Mouse (Mus musculus) small intestine, adult 2 months (tissue): Measurements from ENCODE around the gene Cisd3.

Experiments
- CTCF ChIP-seq: fragments of 200-500 bp; IDR thresholded peaks from 2 replicates; pipeline ENCODE4 v1.5.1; 2012; ENCODE audit warnings: low read depth, mild to moderate bottlenecking, control low read depth, inconsistent platforms, low read length, moderate library complexity, mixed read lengths; ENCODE audit not compliant: insufficient replicate concordance, insufficient read length; ENCODE audit errors: extremely low read depth
- POLR2A ChIP-seq: fragments of 200-500 bp; IDR thresholded peaks from 2 replicates; pipeline ENCODE4 v1.6.1; 2012; ENCODE audit warnings: low read depth, mild to moderate bottlenecking, control low read depth, inconsistent platforms, low read length, moderate library complexity

DNA sequence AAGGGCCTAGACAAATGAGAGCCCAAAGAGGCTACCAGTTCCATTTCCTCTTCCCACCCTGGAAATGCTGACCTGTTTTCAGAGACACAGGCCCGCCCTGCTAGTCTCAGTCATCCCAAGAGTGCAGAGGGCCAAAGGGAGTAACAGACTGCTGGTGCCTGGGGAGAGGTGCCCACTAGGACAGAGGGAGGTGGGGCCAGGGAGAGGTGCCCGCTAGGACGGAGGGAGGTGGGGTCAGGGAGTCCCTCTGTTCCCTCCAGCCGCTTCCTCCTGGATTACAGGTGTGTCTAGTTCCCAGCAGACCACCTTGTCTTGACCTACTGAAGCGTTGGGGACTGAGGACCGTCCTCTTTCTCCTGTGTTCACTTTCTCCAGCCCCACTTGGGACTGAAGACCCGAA lies 860 bp upstream of the Cisd3 start:
- TF ChIP-seq CTCF (no peak), POLR2A (no peak)
